Comparison of ENCODE assay signal across 9 mouse cellular contexts in the genomic region with DNA sequence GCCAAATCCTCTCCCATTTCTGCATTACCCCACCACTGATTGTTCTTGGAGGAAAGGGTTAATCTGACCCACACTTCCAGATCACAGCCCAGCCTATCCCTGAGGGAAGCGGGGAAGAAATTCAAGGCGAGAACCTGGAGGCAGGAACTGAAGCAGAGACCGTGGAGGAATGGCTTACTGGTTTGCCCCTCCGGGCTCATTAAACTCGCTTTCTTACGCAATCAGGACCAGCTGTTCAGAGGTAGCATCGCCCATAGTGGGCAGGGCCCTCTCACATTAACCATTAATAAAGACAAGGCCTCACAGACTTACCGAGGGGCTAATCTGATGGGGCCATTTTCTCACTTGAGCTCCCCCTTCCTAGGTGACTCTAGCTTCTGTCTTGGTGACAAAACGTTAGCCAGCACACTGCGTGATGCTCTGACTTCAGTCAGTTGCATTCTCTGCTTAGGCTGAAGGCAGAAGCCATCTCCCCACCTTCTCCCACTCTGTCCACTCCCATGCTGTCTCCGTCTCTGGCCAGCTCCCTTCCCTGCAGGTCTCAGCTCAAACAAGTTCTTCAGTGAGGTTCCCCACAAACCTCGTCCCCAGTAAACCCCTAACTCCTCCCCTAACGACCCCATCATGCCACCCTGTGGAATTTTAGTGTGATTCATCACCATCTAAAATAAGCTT. TPM values are rescaled to one million over a fixed set of nuclear protein-coding genes. Genes with fewer than 3 reads are reported as not detected.
DNase-seq lines count a peak whose midpoint lies in the region; ATAC-seq and TF ChIP-seq lines count a peak whose summit lies in the region.
"Had no signal": no experiment of that assay in that cellular context is flagged by ENCODE, and none has a peak within 500 bp of the region (broad histone marks: within the 10 kb centered on the region; RNA-seq: fewer than 3 reads in every experiment).

No protein-coding gene starts in this region.

- H3K9ac ChIP-seq in forebrain, embryonic 12.5 days, result no peak overlapping the region
- H3K9ac ChIP-seq in midbrain, embryonic 11.5 days (ENCODE audit: low read length), result no peak overlapping the region
- H3K9ac ChIP-seq: heart, embryonic 12.5 days had no signal

- no peaks in the 10 kb centered on the region for H3K9me3 ChIP-seq in forebrain, embryonic 12.5 days
- no peaks in the 10 kb centered on the region for H3K9me3 ChIP-seq in midbrain, embryonic 11.5 days (ENCODE audit: control insufficient read depth, low read length)
- H3K9me3 ChIP-seq: heart, embryonic 12.5 days had no signal

- 0 out of 2 replicates have a peak overlapping the region, but pooled peaks have one; percentile 0 for H3K27ac ChIP-seq in forebrain, embryonic 12.5 days
- no peak overlapping the region; the same call in 1 of the 2 replicates for H3K27ac ChIP-seq in midbrain, embryonic 11.5 days (ENCODE audit: low read depth, low read length)

- H3K4me2 ChIP-seq in forebrain, embryonic 12.5 days, result no peak overlapping the region
- no peak overlapping the region for H3K4me2 ChIP-seq in midbrain, embryonic 11.5 days
- H3K4me2 ChIP-seq: heart, embryonic 12.5 days had no signal

- peak; percentile 40 for DNase-seq in brain, embryonic 14.5 days (ENCODE audit: low read depth)
- DNase-seq in kidney, adult 8-10 months, result peak; percentile 41 to 57
- DNase-seq in midbrain, embryonic 11.5 days (ENCODE audit: low spot score, missing footprints), result no peak
- no peak for DNase-seq in heart, postnatal 4 days
- no peak for DNase-seq in adrenal gland, postnatal 36 days
- no peak for DNase-seq in right cerebral cortex, postnatal 10 days (ENCODE audit: low spot score in 2 of 2)
- DNase-seq: thymus, adult 2 months had no signal

- no peak for TF ChIP-seq POLR2A in brain, embryonic 14.5 days (IDR thresholded peaks at IDR 0.05; ENCODE audit: borderline replicate concordance, extremely low read depth, insufficient read depth, insufficient read length, poor library complexity, severe bottlenecking)

- H3K4me3 ChIP-seq in forebrain, embryonic 12.5 days (replicated peaks), result no peak overlapping the region
- H3K4me3 ChIP-seq in midbrain, embryonic 11.5 days (ENCODE audit: low read depth, low read length), result no peak overlapping the region
- H3K4me3 ChIP-seq: heart, embryonic 12.5 days had no signal

- 70% methylated on average over 13 of the region's 13 CpGs for WGBS in forebrain, embryonic 12.5 days
- 78% methylated on average over 13 of the region's 13 CpGs for WGBS in midbrain, embryonic 11.5 days

- no peaks in the 10 kb centered on the region for H3K36me3 ChIP-seq in forebrain, embryonic 12.5 days (replicated peaks)
- no peaks in the 10 kb centered on the region for H3K36me3 ChIP-seq in midbrain, embryonic 11.5 days (ENCODE audit: control insufficient read depth, insufficient read depth, low read length)
- H3K36me3 ChIP-seq: heart, embryonic 12.5 days had no signal

- TF ChIP-seq CTCF in brain, embryonic 14.5 days (IDR thresholded peaks at IDR 0.05; ENCODE audit: borderline replicate concordance, extremely low read depth, insufficient read depth, insufficient read length), result no peak

- H3K27me3 ChIP-seq in forebrain, embryonic 12.5 days, result no peaks in the 10 kb centered on the region
- no peaks in the 10 kb centered on the region for H3K27me3 ChIP-seq in midbrain, embryonic 11.5 days (ENCODE audit: control insufficient read depth, insufficient read depth, low read length)
- H3K27me3 ChIP-seq: heart, embryonic 12.5 days had no signal

- H3K4me1 ChIP-seq in forebrain, embryonic 12.5 days, result peaks cover 35% of the 10 kb centered on the region
- peaks cover 7% of the 10 kb centered on the region for H3K4me1 ChIP-seq in midbrain, embryonic 11.5 days (ENCODE audit: control insufficient read depth, insufficient read depth, low read length)
- H3K4me1 ChIP-seq: heart, embryonic 12.5 days had no signal

- peak; percentile 24; the same call in 1 of the 2 replicates for ATAC-seq in forebrain, embryonic 12.5 days (ENCODE audit: low FRiP score)
- ATAC-seq in midbrain, embryonic 11.5 days (ENCODE audit: low FRiP score), result peak; percentile 17; the same call in 1 of the 2 replicates

RNA-seq across cellular contexts. Expression of a gene that starts 43.5 kb away (rescaled TPM):
- 35.0 and 36.1 TPM in 2 replicates for polyA plus RNA-seq in brain, embryonic 14.5 days (2012; rRNA removed)
- 3.4 TPM in 2 replicates for polyA plus RNA-seq in forebrain, embryonic 12.5 days (2016; fragmentation: Nextera tagmentation; extraction: Ambion mirVana)
- 1.9 and 2.0 TPM in 2 replicates for polyA plus RNA-seq in midbrain, embryonic 11.5 days (2014; fragmentation: Nextera tagmentation; extraction: Ambion mirVana)
- under 1 TPM; 0.69 to 0.90 TPM for total RNA-seq in heart, postnatal 4 days (2021)
- 10 to 100 TPM; 13.7 to 16.7 TPM for total RNA-seq in adrenal gland, postnatal 36 days (2021)

Comparison
In these comparisons a context has a peak if more than half of its experiments do, and no peak if none do; other contexts are left out.
1. DNase-seq: peak in brain, embryonic 14.5 days (single experiment) and kidney, adult 8-10 months (2 of 2); none in midbrain, embryonic 11.5 days (single experiment), heart, postnatal 4 days (single experiment), adrenal gland, postnatal 36 days (0 of 2) and right cerebral cortex, postnatal 10 days (0 of 2).